ENCODE assay signal across 22 mouse cellular contexts in the genomic region with DNA sequence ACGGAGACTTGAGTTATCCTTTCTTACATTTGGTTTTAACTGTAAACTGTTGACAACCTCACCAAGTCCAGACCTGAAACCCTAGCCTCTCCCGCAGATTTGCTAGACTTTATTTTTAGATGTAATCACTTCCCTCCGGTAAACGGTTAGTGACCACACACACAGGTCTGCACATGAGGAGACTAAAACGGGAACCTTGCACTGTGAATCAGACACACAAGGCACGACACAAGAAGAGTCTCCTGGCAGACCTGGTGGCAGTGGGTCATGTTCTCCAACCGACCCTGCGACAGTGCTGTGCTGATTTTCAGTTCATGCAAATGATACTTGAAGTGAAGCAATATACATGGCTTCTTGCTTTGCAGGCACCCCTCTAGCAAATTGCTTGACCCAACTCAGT. TPM values are rescaled to one million over a fixed set of nuclear protein-coding genes. Genes with fewer than 3 reads are reported as not detected.
"Had no signal": no experiment of that assay in that cellular context is flagged by ENCODE, and none has a peak within 500 bp of the region (broad histone marks: within the 10 kb centered on the region; RNA-seq: fewer than 3 reads in every experiment).

No protein-coding gene starts in this region.

- H3K4me2 ChIP-seq: limb, embryonic 13.5 days; liver, embryonic 12.5 days; liver, embryonic 15.5 days; lung, embryonic 15.5 days; midbrain, embryonic 12.5 days; midbrain, embryonic 15.5 days; neural tube, embryonic 13.5 days; stomach, embryonic 15.5 days had no signal

- DNase-seq: kidney, adult 18-20 months; kidney, adult 9 months; kidney, postnatal 14 days; kidney, postnatal 4 days; liver; lung, adult 18-20 months; lung, postnatal 10 days; lung, postnatal 36 days; retina, postnatal 1 day; right cerebral cortex, postnatal 25 days; spleen, adult 18-20 months; thymus, postnatal 36 days had no signal

- H3K9ac ChIP-seq: limb, embryonic 13.5 days; liver, embryonic 12.5 days; liver, embryonic 15.5 days; lung, embryonic 15.5 days; midbrain, embryonic 12.5 days; midbrain, embryonic 15.5 days; neural tube, embryonic 13.5 days; stomach, embryonic 15.5 days had no signal

- ATAC-seq: liver, embryonic 12.5 days; midbrain, embryonic 15.5 days had no signal

- H3K36me3 ChIP-seq: limb, embryonic 10.5 days; limb, embryonic 13.5 days; liver, embryonic 12.5 days; liver, embryonic 15.5 days; lung, embryonic 15.5 days; midbrain, embryonic 12.5 days; midbrain, embryonic 15.5 days; neural tube, embryonic 13.5 days; stomach, embryonic 15.5 days had no signal

- H3K4me3 ChIP-seq: limb, embryonic 10.5 days; limb, embryonic 13.5 days; liver, embryonic 12.5 days; liver, embryonic 15.5 days; lung, embryonic 15.5 days; midbrain, embryonic 12.5 days; midbrain, embryonic 15.5 days; neural tube, embryonic 13.5 days; stomach, embryonic 15.5 days had no signal

- H3K4me1 ChIP-seq: limb, embryonic 10.5 days; limb, embryonic 13.5 days; liver, embryonic 12.5 days; liver, embryonic 15.5 days; lung, embryonic 15.5 days; midbrain, embryonic 12.5 days; midbrain, embryonic 15.5 days; neural tube, embryonic 13.5 days; stomach, embryonic 15.5 days had no signal

- H3K9me3 ChIP-seq: limb, embryonic 10.5 days; limb, embryonic 13.5 days; liver, embryonic 12.5 days; liver, embryonic 15.5 days; lung, embryonic 15.5 days; midbrain, embryonic 12.5 days; midbrain, embryonic 15.5 days; neural tube, embryonic 13.5 days; stomach, embryonic 15.5 days had no signal

- H3K27me3 ChIP-seq: limb, embryonic 13.5 days; liver, embryonic 12.5 days; liver, embryonic 15.5 days; lung, embryonic 15.5 days; midbrain, embryonic 12.5 days; midbrain, embryonic 15.5 days; neural tube, embryonic 13.5 days; stomach, embryonic 15.5 days had no signal

- H3K27ac ChIP-seq: limb, embryonic 10.5 days; limb, embryonic 13.5 days; liver, embryonic 12.5 days; liver, embryonic 15.5 days; lung, embryonic 15.5 days; midbrain, embryonic 12.5 days; midbrain, embryonic 15.5 days; neural tube, embryonic 13.5 days; stomach, embryonic 15.5 days had no signal

RNA-seq across cellular contexts. Expression of a gene that starts 14.7 kb away (rescaled TPM):
- total RNA-seq: neutrophil, adult 5-6 weeks had no signal
- polyA plus RNA-seq: liver, embryonic 12.5 days had no signal
